Mouse (Mus musculus) intestine, postnatal 0 days (tissue): ENCODE data around the gene Arhgef19. TPM values are rescaled to one million over a fixed set of nuclear protein-coding genes. Genes with fewer than 3 reads are reported as not detected.

Experiments used
- ATAC-seq: fragments of 200-750 bp; cut with Nextera tagmentation; 2 replicates; pipeline ENCODE4 v1.8.0; 2017; ENCODE audit warnings: mild to moderate bottlenecking, moderate TSS enrichment, moderate library complexity
- H3K27ac ChIP-seq: fragments of 300-500 bp; sonication (generic); 2 replicates; pipeline ENCODE4 v1.5.1; 2014; ENCODE audit warnings: mild to moderate bottlenecking, low read depth, low read length, moderate library complexity
- H3K27me3 ChIP-seq: fragments of 300-500 bp; sonication (generic); replicated peaks from 2 replicates; pipeline ENCODE4 v1.6.1; 2014; ENCODE audit warnings: low read length, mixed read lengths; ENCODE audit not compliant: control insufficient read depth, insufficient read depth
- H3K36me3 ChIP-seq: fragments of 300-500 bp; sonication (generic); 2 replicates; pipeline ENCODE4 v1.6.1; 2014; ENCODE audit warnings: mild to moderate bottlenecking, moderate library complexity; ENCODE audit not compliant: control insufficient read depth, insufficient read depth
- H3K4me1 ChIP-seq: fragments of 300-500 bp; sonication (generic); replicated peaks from 2 replicates; pipeline ENCODE4 v1.6.1; 2014; ENCODE audit warnings: antibody characterized with exemption, low read length, mixed read lengths; ENCODE audit not compliant: control insufficient read depth, insufficient read depth
- H3K4me2 ChIP-seq: fragments of 300-500 bp; sonication (generic); replicated peaks from 2 replicates; pipeline ENCODE4 v1.6.1; 2014; ENCODE audit warnings: low read depth, mild to moderate bottlenecking, moderate library complexity
- H3K4me3 ChIP-seq: fragments of 300-500 bp; sonication (generic); 2 replicates; pipeline ENCODE4 v1.5.1; 2014; ENCODE audit warnings: low read depth, low read length
- H3K9ac ChIP-seq: fragments of 300-500 bp; sonication (generic); 2 replicates; pipeline ENCODE4 v1.6.1; 2014; ENCODE audit warnings: mild to moderate bottlenecking, low read depth, low read length
- H3K9me3 ChIP-seq: fragments of 300-500 bp; sonication (generic); 2 replicates; pipeline ENCODE4 v1.6.1; 2016; ENCODE audit warnings: mixed run types; ENCODE audit not compliant: control insufficient read depth
- CTCF ChIP-seq: sonication (generic); IDR thresholded peaks from 2 replicates; pipeline ENCODE4 v1.5.1; 2016; ENCODE audit warnings: low read depth, mild to moderate bottlenecking, control low read depth, antibody characterized with exemption, moderate library complexity
- WGBS: fragments of 180-500 bp; shearing (Covaris S2); extraction: QIAGEN DNeasy Blood & Tissue Kit; methylation state at CpG from one replicate; pipeline ENCODE4 v1.1.7; 2014; 5-methylcytosine and 5-hydroxymethylcytosine counted together
- polyA plus RNA-seq: library from polyadenylated mRNA; unstranded; fragments of >200 nt; fragmentation: Nextera tagmentation; extraction: Ambion mirVana; gene quantifications from 2 replicates; pipeline ENCODE4 v1.2.1, GENCODE M21; 2015

Arhgef19 gene
- polyA plus RNA-seq, 1 experiment from 2014 or later: 4.5 TPM

DNA sequence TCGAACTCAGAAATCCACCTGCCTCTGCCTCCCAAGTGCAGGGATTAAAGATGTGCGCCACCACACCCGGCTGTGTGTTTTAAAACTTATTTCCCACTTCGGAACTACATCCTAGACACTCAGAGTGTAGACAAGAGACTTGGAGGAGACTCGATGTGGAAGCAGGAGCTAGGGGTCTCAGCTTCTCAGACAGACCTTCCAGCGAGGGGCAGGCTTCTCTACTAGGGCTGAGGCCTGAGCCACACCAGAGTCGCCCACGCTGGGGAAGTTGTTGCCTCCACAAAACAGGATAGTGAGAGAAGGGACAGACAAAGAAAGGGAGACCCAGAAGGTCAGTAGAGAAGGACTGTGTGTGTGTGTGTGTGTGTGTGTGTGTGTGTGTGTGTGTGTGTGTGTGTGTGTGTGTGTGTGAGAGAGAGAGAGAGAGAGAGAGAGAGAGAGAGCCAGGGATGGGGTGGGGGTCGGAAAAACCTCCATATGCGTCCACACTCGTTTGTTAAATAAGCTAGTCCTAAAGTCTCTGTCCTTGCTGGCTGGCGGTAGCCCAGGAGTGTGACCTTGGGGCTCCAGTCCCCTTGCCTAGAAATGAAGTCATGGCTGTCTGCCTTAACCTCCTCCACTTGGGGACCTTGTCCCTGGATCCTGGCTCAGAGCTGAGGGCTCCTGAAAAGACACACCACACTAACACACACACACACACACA lies 44.0 kb downstream of the Arhgef19 start:
- H3K27ac ChIP-seq: no peak overlapping the region
- no peak overlapping the region for H3K4me2 ChIP-seq
- no peaks in the 10 kb centered on the region for H3K9me3 ChIP-seq
- no peak overlapping the region for H3K9ac ChIP-seq
- no peak for ATAC-seq
- H3K36me3 ChIP-seq: no peaks in the 10 kb centered on the region
- H3K27me3 ChIP-seq: no peaks in the 10 kb centered on the region
- TF ChIP-seq CTCF: no peak
- H3K4me3 ChIP-seq: no peak overlapping the region
- H3K4me1 ChIP-seq: peaks cover 20% of the 10 kb centered on the region
- 75% methylated on average over 12 of the region's 12 CpGs for WGBS

DNA sequence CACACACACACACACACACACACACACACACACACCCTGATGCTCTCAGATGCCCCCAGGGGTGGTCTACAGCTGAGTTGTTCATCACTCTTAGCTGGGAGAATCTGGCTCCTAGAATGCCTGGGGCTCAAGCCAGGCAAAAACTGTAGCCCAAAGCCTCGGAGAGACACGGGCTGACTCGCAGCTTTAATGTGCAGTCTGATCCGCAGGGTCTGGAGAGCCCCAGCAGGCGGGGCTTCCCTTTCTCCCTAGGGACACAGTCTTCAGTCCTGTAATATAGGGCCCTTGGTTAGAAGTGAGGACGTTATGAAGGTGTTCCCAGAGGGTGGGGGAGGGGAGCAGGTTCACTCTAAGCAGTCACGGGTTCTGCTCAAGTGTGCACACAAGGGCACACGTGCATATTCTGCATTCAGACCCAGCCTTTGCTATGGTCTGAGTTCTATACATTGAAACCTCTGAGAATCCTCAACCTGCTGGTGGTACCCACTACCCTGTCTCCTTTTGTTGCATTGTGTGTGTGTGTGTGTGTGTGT lies 44.6 kb downstream of the Arhgef19 start:
- ATAC-seq: no peak
- Histone ChIP-seq H3K4me1 (peaks cover 14% of the 10 kb centered on the region), H3K9me3 (no peaks in the 10 kb centered on the region), H3K4me3 (no peak overlapping the region), H3K27me3 (no peaks in the 10 kb centered on the region), H3K4me2 (no peak overlapping the region), H3K36me3 (no peaks in the 10 kb centered on the region), H3K27ac (no peak overlapping the region), H3K9ac (no peak overlapping the region)
- 20% methylated on average over 8 of the region's 8 CpGs for WGBS
- TF ChIP-seq CTCF: no peak

DNA sequence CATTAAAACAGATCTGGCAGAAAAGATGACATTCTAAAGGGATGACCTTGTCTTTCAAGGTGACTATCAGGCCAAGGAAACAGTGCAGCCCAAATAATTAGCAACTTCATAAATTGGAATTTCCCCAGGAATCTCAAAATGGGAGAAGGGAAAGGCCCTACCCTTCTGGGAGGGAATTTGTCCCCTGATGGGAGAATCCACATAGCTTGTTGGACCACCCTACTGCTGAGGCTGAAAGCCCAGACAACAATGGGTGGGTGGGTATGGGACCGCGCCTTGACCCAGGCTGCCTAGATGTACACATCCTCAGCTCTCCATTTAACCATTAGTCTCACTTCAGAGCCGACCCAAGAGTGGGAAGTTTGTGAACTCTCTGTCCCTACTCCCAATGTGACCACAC lies 45.2 kb downstream of the Arhgef19 start:
- TF ChIP-seq CTCF: no peak
- H3K4me1 ChIP-seq: peaks cover 14% of the 10 kb centered on the region
- no peak overlapping the region for H3K9ac ChIP-seq
- no peaks in the 10 kb centered on the region for H3K36me3 ChIP-seq
- WGBS: 74% methylated on average over 3 of the region's 3 CpGs
- H3K4me3 ChIP-seq: no peak overlapping the region
- H3K9me3 ChIP-seq: no peaks in the 10 kb centered on the region
- H3K27me3 ChIP-seq: no peaks in the 10 kb centered on the region
- no peak overlapping the region for H3K4me2 ChIP-seq
- no peak for ATAC-seq
- no peak overlapping the region for H3K27ac ChIP-seq

- Histone ChIP-seq H3K27ac (no peak overlapping the region), H3K27me3 (no peaks in the 10 kb centered on the region), H3K9me3 (no peaks in the 10 kb centered on the region), H3K9ac (no peak overlapping the region), H3K4me3 (no peak overlapping the region), H3K4me1 (peaks cover 14% of the 10 kb centered on the region), H3K4me2 (no peak overlapping the region), H3K36me3 (no peaks in the 10 kb centered on the region)
- WGBS: 29% methylated on average over 8 of the region's 8 CpGs
- no peak for TF ChIP-seq CTCF
- ATAC-seq: no peak
These were observed 45.8 kb downstream of the Arhgef19 start for GRCm38 (mm10) chr4:141285128-141285527.

GRCm38 (mm10) chr4:141286860-141287517 lies 47.7 kb downstream of the Arhgef19 start:
- Histone ChIP-seq H3K4me1 (peaks cover 9% of the 10 kb centered on the region; the same call in 1 of the 2 replicates), H3K9me3 (no peaks in the 10 kb centered on the region), H3K4me3 (peak overlapping the region; percentile 1; the same call in 1 of the 2 replicates), H3K36me3 (no peaks in the 10 kb centered on the region), H3K4me2 (peak overlapping the region; percentile 55), H3K27ac (peak overlapping the region; percentile 94), H3K27me3 (no peaks in the 10 kb centered on the region), H3K9ac (no peak overlapping the region)
- TF ChIP-seq CTCF: no peak
- WGBS: 9% methylated on average over 20 of the region's 20 CpGs
- ATAC-seq: peak; percentile 77

DNA sequence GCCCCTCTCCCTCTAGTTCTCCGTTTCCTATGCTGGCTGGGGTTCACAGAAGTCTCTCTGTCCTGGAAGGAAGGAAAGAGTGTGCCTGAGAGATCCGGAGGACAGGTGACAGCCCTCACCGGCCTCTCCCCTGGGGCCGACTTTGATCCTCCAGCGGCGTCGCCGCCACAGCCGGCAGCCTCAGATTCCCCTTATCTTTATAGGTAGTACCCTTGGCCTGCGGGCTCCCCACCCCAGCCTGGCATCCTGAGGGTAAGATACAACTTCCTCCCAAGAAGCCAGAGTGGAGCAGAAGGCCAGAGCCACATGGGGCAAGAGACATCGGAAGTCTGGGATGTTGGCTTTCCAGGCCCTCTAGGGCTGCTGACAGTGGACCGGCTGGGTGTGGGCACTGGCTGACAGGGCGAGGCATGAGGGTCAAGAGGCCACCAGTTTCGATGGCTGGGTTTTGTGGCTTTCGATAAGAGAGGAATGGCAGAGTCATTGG lies 48.3 kb downstream of the Arhgef19 start:
- Histone ChIP-seq H3K4me2 (peak overlapping the region; percentile 55), H3K4me3 (peak overlapping the region; percentile 1; the same call in 1 of the 2 replicates), H3K27me3 (no peaks in the 10 kb centered on the region), H3K4me1 (peaks cover 8% of the 10 kb centered on the region; the same call in 1 of the 2 replicates), H3K9me3 (no peaks in the 10 kb centered on the region), H3K27ac (peak overlapping the region; percentile 94), H3K9ac (no peak overlapping the region), H3K36me3 (no peaks in the 10 kb centered on the region)
- ATAC-seq: peak; percentile 84
- TF ChIP-seq CTCF: no peak
- 10% methylated on average over 15 of the region's 15 CpGs for WGBS
